Mouse (Mus musculus) embryonic fibroblast, embryonic 13.5 days (primary cell): ENCODE data around the gene Mgat4e.

ENCODE experiments used
- CTCF ChIP-seq: IDR thresholded peaks from 2 replicates; pipeline ENCODE4 v1.5.1; 2011; ENCODE audit warnings: mild to moderate bottlenecking, control low read depth, low read length, moderate library complexity, borderline replicate concordance; ENCODE audit not compliant: insufficient read depth
- POLR2A ChIP-seq: IDR thresholded peaks from 2 replicates; pipeline ENCODE4 v1.6.1; 2011; ENCODE audit warnings: low read depth, mild to moderate bottlenecking, control low read depth, low read length, moderate library complexity

DNA sequence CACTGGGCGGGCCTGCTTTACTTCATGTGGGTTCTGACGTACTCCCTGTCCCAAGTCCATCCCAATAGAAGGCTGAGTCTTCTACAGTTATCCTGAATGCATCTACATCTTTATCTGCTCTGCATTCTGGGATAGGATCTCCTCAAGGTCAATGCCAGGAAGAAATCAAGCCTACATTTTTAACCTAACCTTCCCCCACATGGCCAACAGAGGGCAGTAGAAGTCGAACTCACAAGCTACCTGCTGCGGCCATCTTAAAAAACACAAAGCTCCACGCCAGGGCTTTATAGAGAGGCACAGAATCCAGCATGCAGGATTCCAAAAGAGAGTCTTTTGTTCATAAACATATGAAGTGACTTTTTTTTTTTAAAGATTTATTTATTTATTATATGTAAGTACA, 25.1 kb downstream of the Mgat4e start:
- no peak for TF ChIP-seq CTCF
- TF ChIP-seq POLR2A, result no peak
